Mouse (Mus musculus) ZHBTc4 (cell line): ENCODE measurements at regions not wholly inside any gene's neighbourhood (a gene's known extent, or its start where the extent isn't known, plus 50 kb on each side); places are given as distances from the start of the nearest gene placed in this dataset.
A peak's percentile ranks its signal among the peaks of the same experiment; 100 is the strongest.

Source experiments
- DNase-seq: peaks from one replicate; pipeline ENCODE4 v3.0.0-alpha.2; 2011; ENCODE audit warnings: low read depth, low spot score

- DNase-seq = no peak
These were observed 97.2 kb upstream of the Pam start for GRCm38 (mm10) chr1:98192671-98193070.

- no peak for DNase-seq
These were observed 96.6 kb upstream of the Pam start for GRCm38 (mm10) chr1:98192044-98192484.

GRCm38 (mm10) chr1:98191331-98191730 is 95.9 kb upstream of the Pam start:
- no peak for DNase-seq

- no peak for DNase-seq
These were observed 95.3 kb upstream of the Pam start for GRCm38 (mm10) chr1:98190741-98191140.

GRCm38 (mm10) chr1:98189991-98190471 is 94.6 kb upstream of the Pam start:
- no peak for DNase-seq

- DNase-seq = no peak
These were observed 84.9 kb upstream of the Pam start for GRCm38 (mm10) chr1:98180372-98180771.

GRCm38 (mm10) chr1:98179030-98179429 is 83.6 kb upstream of the Pam start:
- DNase-seq = peak; percentile 40

- no peak for DNase-seq
These were observed 79.3 kb upstream of the Pam start for GRCm38 (mm10) chr1:98174811-98175132.

- no peak for DNase-seq
These were observed 78.7 kb upstream of the Pam start for GRCm38 (mm10) chr1:98173907-98174810.

- no peak for DNase-seq
These were observed 78.0 kb upstream of the Pam start for GRCm38 (mm10) chr1:98173431-98173830.

GRCm38 (mm10) chr1:98171291-98171690 is 75.8 kb upstream of the Pam start:
- DNase-seq = no peak

GRCm38 (mm10) chr1:98169352-98169751 is 73.9 kb upstream of the Pam start:
- DNase-seq = no peak

GRCm38 (mm10) chr1:98167800-98168199 is 72.4 kb upstream of the Pam start:
- DNase-seq = no peak

- no peak for DNase-seq
These were observed 67.1 kb upstream of the Pam start for GRCm38 (mm10) chr1:98162639-98162927.

- DNase-seq = no peak
These were observed 66.6 kb upstream of the Pam start for GRCm38 (mm10) chr1:98161882-98162638.

- no peak for DNase-seq
These were observed 63.5 kb upstream of the Pam start for GRCm38 (mm10) chr1:98158969-98159368.

GRCm38 (mm10) chr1:98147361-98147760 is 51.9 kb upstream of the Pam start:
- peak; percentile 6 for DNase-seq
